Mouse (Mus musculus) limb, embryonic 14.5 days (tissue): Measurements from ENCODE around the gene Hnrnpl. TPM values are rescaled to one million over a fixed set of nuclear protein-coding genes. Genes with fewer than 3 reads are reported as not detected.

Source experiments
- ATAC-seq: fragments of 200-750 bp; cut with Nextera tagmentation; 2 replicates; pipeline ENCODE4 v1.8.0; 2017; ENCODE audit warnings: low read depth, moderate number of reproducible peaks, moderate TSS enrichment; ENCODE audit not compliant: low FRiP score
- DNase-seq: peaks from one replicate; pipeline ENCODE4 v3.0.0-alpha.2; 2015; ENCODE audit warnings: low spot score
- H3K27ac ChIP-seq: fragments of 300-500 bp; sonication (generic); replicated peaks from 2 replicates; pipeline ENCODE4 v1.5.1; 2014; ENCODE audit warnings: low read depth, mild to moderate bottlenecking, low read length, moderate library complexity, mixed read lengths
- H3K27me3 ChIP-seq: fragments of 300-500 bp; sonication (generic); 2 replicates; pipeline ENCODE4 v1.6.1; 2014; ENCODE audit warnings: low read length, mixed read lengths; ENCODE audit not compliant: control insufficient read depth, insufficient read depth
- H3K36me3 ChIP-seq: fragments of 300-500 bp; sonication (generic); 2 replicates; pipeline ENCODE4 v1.6.1; 2014; ENCODE audit warnings: mild to moderate bottlenecking, low read length, moderate library complexity, mixed read lengths; ENCODE audit not compliant: control insufficient read depth, insufficient read depth
- H3K4me1 ChIP-seq: fragments of 300-500 bp; sonication (generic); 2 replicates; pipeline ENCODE4 v1.6.1; 2014; ENCODE audit warnings: antibody characterized with exemption, low read length, mixed read lengths; ENCODE audit not compliant: control insufficient read depth, insufficient read depth
- H3K4me2 ChIP-seq: fragments of 300-500 bp; sonication (generic); replicated peaks from 2 replicates; pipeline ENCODE4 v1.6.1; 2014; ENCODE audit warnings: low read depth, mild to moderate bottlenecking, low read length, moderate library complexity; ENCODE audit not compliant: severe bottlenecking
- H3K4me3 ChIP-seq: fragments of 300-500 bp; sonication (generic); replicated peaks from 2 replicates; pipeline ENCODE4 v1.5.1; 2014; ENCODE audit warnings: low read length
- H3K9ac ChIP-seq: fragments of 300-500 bp; sonication (generic); 2 replicates; pipeline ENCODE4 v1.6.1; 2014; ENCODE audit warnings: mild to moderate bottlenecking, low read depth, low read length, moderate library complexity; ENCODE audit not compliant: severe bottlenecking
- H3K9me3 ChIP-seq: fragments of 300-500 bp; sonication (generic); 2 replicates; pipeline ENCODE4 v1.6.1; 2016; ENCODE audit warnings: low read length; ENCODE audit not compliant: control insufficient read depth
- POLR2A ChIP-seq: fragments of 200-500 bp; IDR thresholded peaks from 2 replicates; pipeline ENCODE4 v1.8.0; 2012; ENCODE audit warnings: inconsistent platforms, mild to moderate bottlenecking, moderate library complexity, borderline replicate concordance; ENCODE audit not compliant: insufficient read depth, insufficient read length; ENCODE audit errors: extremely low read depth
- WGBS: fragments of 180-500 bp; shearing (Covaris S2); extraction: QIAGEN DNeasy Blood & Tissue Kit; methylation state at CpG from one replicate; pipeline ENCODE4 v1.1.7; 2014; 5-methylcytosine and 5-hydroxymethylcytosine counted together
- polyA plus RNA-seq, 2 experiments: library from polyadenylated mRNA; depleted of rRNA in 1 of 2; stranded (reverse) in 1 of 2; unstranded in 1 of 2; fragments of >200 nt; fragmentation: Nextera tagmentation in 1 of 2; extraction: Ambion mirVana in 1 of 2; gene quantifications; 2 replicates each; pipeline versions ENCODE4 v1.2.1 to v1.2.3; 2012 to 2014

Hnrnpl gene
- polyA plus RNA-seq, 2 experiments: 208 to 525 TPM

- H3K4me1 ChIP-seq: no peaks in the 10 kb centered on the region
- no peaks in the 10 kb centered on the region for H3K9me3 ChIP-seq
- H3K4me3 ChIP-seq: no peak overlapping the region
- ATAC-seq (no peak), DNase-seq (no peak)
- TF ChIP-seq POLR2A: no peak
- no peak overlapping the region for H3K4me2 ChIP-seq
- H3K36me3 ChIP-seq: no peaks in the 10 kb centered on the region
- WGBS: 58% methylated on average over 9 of the region's 9 CpGs
- H3K27ac ChIP-seq: no peak overlapping the region
- H3K27me3 ChIP-seq: no peaks in the 10 kb centered on the region
- no peak overlapping the region for H3K9ac ChIP-seq
These were observed 30.0 kb downstream of the Hnrnpl start for GRCm38 (mm10) chr7:28838331-28838730.

- H3K36me3 ChIP-seq: no peaks in the 10 kb centered on the region
- H3K27me3 ChIP-seq: no peaks in the 10 kb centered on the region
- WGBS: 69% methylated on average over 1 of the region's 1 CpGs
- no peak for DNase-seq
- TF ChIP-seq POLR2A: no peak
- H3K9me3 ChIP-seq: no peaks in the 10 kb centered on the region
- H3K4me1 ChIP-seq: peaks cover 14% of the 10 kb centered on the region
- H3K4me3 ChIP-seq: no peak overlapping the region
- no peak overlapping the region for H3K4me2 ChIP-seq
- no peak overlapping the region for H3K27ac ChIP-seq
- no peak for ATAC-seq
- no peak overlapping the region for H3K9ac ChIP-seq
These were observed 38.9 kb downstream of the Hnrnpl start for GRCm38 (mm10) chr7:28847273-28847672.

GRCm38 (mm10) chr7:28849700-28850236, 41.4 kb downstream of the Hnrnpl start:
- Histone ChIP-seq H3K27ac (peak overlapping the region; percentile 67), H3K4me3 (no peak overlapping the region), H3K9ac (peak overlapping the region; percentile 31; the same call in 1 of the 2 replicates), H3K4me1 (peaks cover 14% of the 10 kb centered on the region), H3K9me3 (no peaks in the 10 kb centered on the region), H3K36me3 (no peaks in the 10 kb centered on the region), H3K4me2 (no peak overlapping the region), H3K27me3 (no peaks in the 10 kb centered on the region)
- no peak for TF ChIP-seq POLR2A
- WGBS: 19% methylated on average over 1 of the region's 1 CpGs
- DNase-seq (peak; percentile 64), ATAC-seq (peak; percentile 78)

- H3K9ac ChIP-seq: 0 out of 2 replicates have a peak overlapping the region, but pooled peaks have one; percentile 28
- DNase-seq (no peak), ATAC-seq (no peak)
- no peak overlapping the region for H3K4me3 ChIP-seq
- no peaks in the 10 kb centered on the region for H3K36me3 ChIP-seq
- no peak overlapping the region for H3K4me2 ChIP-seq
- H3K27ac ChIP-seq: peak overlapping the region; percentile 67; the same call in 1 of the 2 replicates
- 80% methylated on average over 4 of the region's 4 CpGs for WGBS
- H3K4me1 ChIP-seq: peaks cover 14% of the 10 kb centered on the region
- TF ChIP-seq POLR2A: no peak
- no peaks in the 10 kb centered on the region for H3K27me3 ChIP-seq
- H3K9me3 ChIP-seq: no peaks in the 10 kb centered on the region
These were observed 42.3 kb downstream of the Hnrnpl start for GRCm38 (mm10) chr7:28850642-28851041.

GRCm38 (mm10) chr7:28859953-28860352, 51.6 kb downstream of the Hnrnpl start:
- Histone ChIP-seq H3K4me3 (no peak overlapping the region), H3K36me3 (no peaks in the 10 kb centered on the region), H3K9me3 (0 out of 2 replicates have a peak, but pooled peaks cover 3% of the 10 kb centered on the region), H3K9ac (no peak overlapping the region), H3K27me3 (no peaks in the 10 kb centered on the region), H3K4me1 (peaks cover 12% of the 10 kb centered on the region), H3K27ac (no peak overlapping the region), H3K4me2 (no peak overlapping the region)
- no peak for DNase-seq
- TF ChIP-seq POLR2A: no peak
- WGBS: 90% methylated on average over 2 of the region's 2 CpGs
- ATAC-seq: no peak
